Mouse (Mus musculus) frontal cortex, adult (tissue): ENCODE measurements at regions not wholly inside any gene's neighbourhood (a gene's known extent, or its start where the extent isn't known, plus 50 kb on each side); places are given as distances from the start of the nearest gene placed in this dataset.

Source experiments
- ATAC-seq: cut with Nextera tagmentation; 2 replicates; pipeline ENCODE4 v1.9.2; 2017; ENCODE audit warnings: mild to moderate bottlenecking, moderate library complexity, mixed read lengths; ENCODE audit not compliant: low TSS enrichment

DNA sequence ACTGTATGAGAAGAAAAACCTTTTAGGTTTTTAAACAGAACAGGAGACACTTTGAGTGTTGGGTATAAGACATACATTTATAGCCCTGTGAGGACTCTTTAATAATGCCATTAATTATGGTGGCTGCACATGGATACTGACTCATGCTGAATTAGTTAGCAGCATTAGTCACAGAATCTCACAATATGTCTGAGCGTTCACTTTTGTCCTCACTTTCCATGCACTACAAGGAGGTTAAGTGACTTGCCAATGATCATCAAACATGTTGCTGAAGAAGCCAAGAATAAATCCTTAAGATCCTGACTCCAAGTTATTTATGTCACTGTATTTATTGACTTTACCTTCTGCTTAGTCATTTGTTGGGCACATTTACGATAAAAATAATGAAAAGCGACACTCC is 105.6 kb upstream of the Atxn7l3b start:
- peak; percentile 50; the same call in 1 of the 2 replicates for ATAC-seq

DNA sequence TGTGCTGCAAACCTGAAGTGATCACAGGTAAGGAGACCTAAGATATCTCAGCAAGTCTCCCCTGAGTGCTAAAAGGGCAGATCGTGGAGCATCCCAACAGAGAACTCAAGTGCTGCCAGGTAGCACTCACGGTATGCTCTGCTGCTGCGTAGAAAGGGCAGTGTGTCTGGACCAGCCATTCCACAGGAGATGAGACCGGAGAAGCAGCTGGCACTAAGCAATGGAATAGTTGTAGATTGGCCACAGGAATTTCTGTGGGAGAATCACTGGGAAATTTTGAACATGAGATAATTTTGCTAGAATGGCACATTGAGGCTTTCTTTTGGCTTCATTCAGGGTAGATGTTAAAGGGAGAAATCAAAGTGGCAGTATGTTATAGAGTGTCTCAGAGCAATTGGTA is 104.1 kb upstream of the Atxn7l3b start:
- ATAC-seq = no peak

DNA sequence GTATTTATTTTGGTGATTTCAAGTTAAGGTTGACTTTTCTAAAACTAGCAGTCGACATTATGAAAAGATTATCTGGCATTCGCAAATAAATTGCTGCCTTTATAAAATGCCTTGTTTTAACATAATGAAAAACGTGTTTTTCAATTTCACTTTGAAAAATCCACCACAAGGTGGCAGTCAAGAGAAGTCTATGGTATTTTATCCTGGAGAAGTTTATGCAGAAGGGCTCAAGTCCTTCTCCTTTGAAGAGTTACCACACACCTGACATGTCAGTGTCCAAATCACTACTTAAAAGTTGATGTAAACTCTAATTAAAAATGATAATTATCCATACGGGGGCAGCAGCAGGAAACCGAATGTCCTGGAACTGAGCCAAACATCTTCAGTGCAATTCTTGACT is 98.5 kb upstream of the Atxn7l3b start:
- peak; percentile 69 for ATAC-seq

DNA sequence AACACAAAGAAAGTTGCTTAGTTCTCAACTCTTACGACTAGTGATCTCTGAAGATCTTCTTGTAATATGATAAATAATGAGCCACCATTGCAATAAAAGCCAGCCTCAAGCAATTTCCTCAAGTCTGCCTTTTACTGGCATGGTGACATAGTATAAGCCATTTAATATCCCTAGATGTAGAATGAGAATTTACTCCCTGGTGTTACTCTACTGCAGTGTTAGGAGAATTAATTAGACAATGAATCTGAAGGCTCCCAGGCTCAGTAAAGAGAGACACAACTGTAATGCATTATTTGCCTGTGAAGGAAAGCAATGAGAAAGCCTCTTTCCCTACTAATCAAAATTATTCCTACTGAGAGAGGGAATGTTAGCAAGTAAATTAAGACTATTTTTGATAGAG is 95.8 kb upstream of the Atxn7l3b start:
- no peak for ATAC-seq

DNA sequence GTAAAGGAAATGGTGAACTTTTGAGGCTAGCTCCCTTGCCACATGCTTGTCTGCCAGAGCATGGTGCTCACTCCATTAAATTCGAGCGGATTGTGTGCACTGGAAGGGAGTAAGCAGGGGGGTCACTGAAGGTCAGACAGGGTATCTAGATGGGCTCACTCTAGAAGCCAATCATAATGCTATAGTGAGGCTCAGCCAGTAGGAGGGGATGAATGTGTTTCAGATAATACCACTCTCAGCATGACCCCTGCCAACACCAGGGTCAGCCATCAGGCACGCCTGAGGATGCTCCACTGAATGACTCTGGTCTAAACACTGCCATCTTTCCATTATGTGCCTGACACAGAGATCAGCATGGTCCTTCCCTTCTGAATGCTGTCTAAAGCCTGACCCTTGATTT is 80.3 kb upstream of the Atxn7l3b start:
- no peak for ATAC-seq

DNA sequence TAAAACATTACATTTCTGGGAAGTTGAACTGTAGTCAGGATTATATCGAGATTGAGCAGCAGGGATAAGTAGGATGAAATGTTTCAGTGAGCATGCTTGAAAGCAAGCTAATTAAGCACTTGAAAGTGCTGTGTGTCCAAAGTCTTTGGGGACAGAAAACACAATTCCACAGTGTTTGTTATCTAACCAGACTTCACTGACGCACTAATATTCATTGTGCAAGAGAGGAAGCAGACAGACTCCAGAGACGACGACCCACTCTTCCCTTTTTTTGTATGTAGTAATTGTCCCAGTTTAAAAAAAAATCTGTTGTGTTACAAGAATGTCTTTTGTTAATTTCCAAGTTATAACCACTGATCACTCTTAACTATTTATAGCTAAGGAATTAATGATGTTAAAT is 61.9 kb upstream of the Atxn7l3b start:
- ATAC-seq = no peak

DNA sequence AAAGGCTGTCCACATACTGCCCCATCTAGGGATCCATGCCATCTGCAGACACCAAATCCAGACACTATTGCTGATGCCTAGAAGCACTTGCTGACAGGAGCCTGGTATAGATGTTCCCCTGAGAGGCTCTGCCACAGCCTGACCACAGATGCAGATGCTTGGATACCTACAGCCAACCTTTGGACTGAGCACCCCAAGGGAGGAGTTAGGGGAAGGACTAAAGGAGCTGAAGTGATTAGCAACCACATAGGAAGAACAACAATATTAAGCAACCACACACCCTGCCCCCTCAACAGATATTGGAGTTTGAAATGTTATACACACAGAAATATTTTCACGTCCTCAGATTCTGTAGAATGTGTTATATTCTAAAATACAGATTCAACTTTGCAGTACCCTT is 53.9 kb upstream of the Atxn7l3b start:
- ATAC-seq = no peak
